In genomic region chr16:78574241-78574640, GRCm38 (mm10) we compare ENCODE assay signal across 9 mouse cellular contexts. TPM values are rescaled to one million over a fixed set of nuclear protein-coding genes. Genes with fewer than 3 reads are reported as not detected.
DNase-seq lines count a peak whose midpoint lies in the region; ATAC-seq and TF ChIP-seq lines count a peak whose summit lies in the region.
"Had no signal": no experiment of that assay in that cellular context is flagged by ENCODE, and none has a peak within 500 bp of the region (broad histone marks: within the 10 kb centered on the region; RNA-seq: fewer than 3 reads in every experiment).

No protein-coding gene starts in this region.

- peak overlapping the region; percentile 37 for H3K4me2 ChIP-seq in heart, embryonic 15.5 days
- peak overlapping the region; percentile 65 for H3K4me2 ChIP-seq in hindbrain, embryonic 12.5 days (replicated peaks)
- H3K4me2 ChIP-seq in midbrain, embryonic 14.5 days (ENCODE audit: low read length) = peak overlapping the region; percentile 73

- 77% methylated on average over 6 of the region's 6 CpGs for WGBS in heart, embryonic 15.5 days
- 61% methylated on average over 6 of the region's 6 CpGs for WGBS in hindbrain, embryonic 12.5 days
- WGBS in midbrain, embryonic 14.5 days = 50% methylated on average over 6 of the region's 6 CpGs

- H3K4me1 ChIP-seq in heart, embryonic 15.5 days (replicated peaks) = peaks cover 10% of the 10 kb centered on the region
- H3K4me1 ChIP-seq in hindbrain, embryonic 12.5 days = peaks cover 21% of the 10 kb centered on the region
- peaks cover 23% of the 10 kb centered on the region for H3K4me1 ChIP-seq in midbrain, embryonic 14.5 days (ENCODE audit: control insufficient read depth, insufficient read depth, low read length)

- no peak for ATAC-seq in heart, embryonic 15.5 days (replicated peaks; ENCODE audit: insufficient number of reproducible peaks, insufficient read depth, low FRiP score, low read depth)
- no peak for ATAC-seq in hindbrain, embryonic 12.5 days (ENCODE audit: low FRiP score)
- ATAC-seq in midbrain, embryonic 14.5 days (ENCODE audit: low FRiP score, low TSS enrichment) = no peak

- no peak for TF ChIP-seq POLR2A in brain, embryonic 14.5 days (IDR thresholded peaks at IDR 0.05; ENCODE audit: borderline replicate concordance, extremely low read depth, insufficient read depth, insufficient read length, poor library complexity, severe bottlenecking)

- no peak overlapping the region for H3K9ac ChIP-seq in heart, embryonic 15.5 days
- H3K9ac ChIP-seq in hindbrain, embryonic 12.5 days = peak overlapping the region; percentile 35; the same call in 1 of the 2 replicates
- no peak overlapping the region for H3K9ac ChIP-seq in midbrain, embryonic 14.5 days (replicated peaks; ENCODE audit: low read length)

- no peaks in the 10 kb centered on the region for H3K27me3 ChIP-seq in heart, embryonic 15.5 days
- no peaks in the 10 kb centered on the region for H3K27me3 ChIP-seq in hindbrain, embryonic 12.5 days
- H3K27me3 ChIP-seq in midbrain, embryonic 14.5 days (ENCODE audit: control insufficient read depth, insufficient read depth, low read length) = no peaks in the 10 kb centered on the region

- no peaks in the 10 kb centered on the region for H3K36me3 ChIP-seq in heart, embryonic 15.5 days
- no peaks in the 10 kb centered on the region for H3K36me3 ChIP-seq in hindbrain, embryonic 12.5 days
- H3K36me3 ChIP-seq in midbrain, embryonic 14.5 days (ENCODE audit: control insufficient read depth, insufficient read depth, low read length) = peaks cover 6% of the 10 kb centered on the region; the same call in 1 of the 2 replicates

- no peak for TF ChIP-seq CTCF in brain, embryonic 14.5 days (IDR thresholded peaks at IDR 0.05; ENCODE audit: borderline replicate concordance, extremely low read depth, insufficient read depth, insufficient read length)

- H3K4me3 ChIP-seq in heart, embryonic 15.5 days = 0 out of 2 replicates have a peak overlapping the region, but pooled peaks have one; percentile 1
- peak overlapping the region; percentile 12; the same call in 1 of the 2 replicates for H3K4me3 ChIP-seq in hindbrain, embryonic 12.5 days
- H3K4me3 ChIP-seq in midbrain, embryonic 14.5 days (replicated peaks; ENCODE audit: low read depth, low read length) = no peak overlapping the region

- no peaks in the 10 kb centered on the region for H3K9me3 ChIP-seq in heart, embryonic 15.5 days (replicated peaks)
- H3K9me3 ChIP-seq in hindbrain, embryonic 12.5 days (replicated peaks) = no peaks in the 10 kb centered on the region
- H3K9me3 ChIP-seq in midbrain, embryonic 14.5 days (ENCODE audit: control insufficient read depth, low read length) = no peaks in the 10 kb centered on the region

- no peak overlapping the region for H3K27ac ChIP-seq in heart, embryonic 15.5 days
- H3K27ac ChIP-seq in hindbrain, embryonic 12.5 days = no peak overlapping the region
- no peak overlapping the region for H3K27ac ChIP-seq in midbrain, embryonic 14.5 days (replicated peaks; ENCODE audit: low read depth, low read length)

- no peak for DNase-seq in heart, adult 8-10 months (ENCODE audit: low spot score)
- DNase-seq in brain, embryonic 14.5 days (ENCODE audit: low read depth) = peak; percentile 59
- DNase-seq in midbrain, embryonic 14.5 days = peak; percentile 33
- DNase-seq in natural killer cell, adult 2 months (ENCODE audit: low spot score in 2 of 2) = no peak
- no peak for DNase-seq in ovary, postnatal 14 days (ENCODE audit: low spot score)
- DNase-seq in gastrocnemius, adult 8-10 months (ENCODE audit: low spot score in 2 of 2) = no peak
- DNase-seq: gastrocnemius, postnatal 25 days had no signal

RNA-seq across cellular contexts. Expression of gene D16Ertd472e, which starts 2.3 kb away (rescaled TPM):
- 7.1 and 9.5 TPM in 2 replicates for polyA plus RNA-seq in heart, embryonic 15.5 days (2015; fragmentation: Nextera tagmentation; extraction: Ambion mirVana)
- total RNA-seq in heart, adult 8-10 months (2022) = 1 to 10 TPM; 3.6 to 4.8 (median 4.4) TPM
- polyA plus RNA-seq in brain, embryonic 14.5 days (2012; rRNA removed) = 5.3 and 5.8 TPM in 2 replicates
- 15.0 and 16.4 TPM in 2 replicates for polyA plus RNA-seq in hindbrain, embryonic 12.5 days (2016; fragmentation: Nextera tagmentation; extraction: Ambion mirVana)
- polyA plus RNA-seq in midbrain, embryonic 14.5 days (2014; fragmentation: Nextera tagmentation; extraction: Ambion mirVana) = 6.2 and 8.1 TPM in 2 replicates
- total RNA-seq in gastrocnemius, adult 8-10 months (2022) = 1 to 10 TPM; 2.4 to 3.6 (median 2.9) TPM

Comparison
In these comparisons a context has a peak if more than half of its experiments do, and no peak if none do; other contexts are left out.
1. DNase-seq: peak in brain, embryonic 14.5 days (single experiment) and midbrain, embryonic 14.5 days (single experiment); none in heart, adult 8-10 months (single experiment), natural killer cell, adult 2 months (0 of 2), ovary, postnatal 14 days (single experiment) and gastrocnemius, adult 8-10 months (0 of 2).
2. Peak in every context shown above with its lines, with median percentiles within 50 percentile points of each other: H3K4me2 ChIP-seq.